8 mouse cellular contexts compared by ENCODE assay signal in the genomic region with DNA sequence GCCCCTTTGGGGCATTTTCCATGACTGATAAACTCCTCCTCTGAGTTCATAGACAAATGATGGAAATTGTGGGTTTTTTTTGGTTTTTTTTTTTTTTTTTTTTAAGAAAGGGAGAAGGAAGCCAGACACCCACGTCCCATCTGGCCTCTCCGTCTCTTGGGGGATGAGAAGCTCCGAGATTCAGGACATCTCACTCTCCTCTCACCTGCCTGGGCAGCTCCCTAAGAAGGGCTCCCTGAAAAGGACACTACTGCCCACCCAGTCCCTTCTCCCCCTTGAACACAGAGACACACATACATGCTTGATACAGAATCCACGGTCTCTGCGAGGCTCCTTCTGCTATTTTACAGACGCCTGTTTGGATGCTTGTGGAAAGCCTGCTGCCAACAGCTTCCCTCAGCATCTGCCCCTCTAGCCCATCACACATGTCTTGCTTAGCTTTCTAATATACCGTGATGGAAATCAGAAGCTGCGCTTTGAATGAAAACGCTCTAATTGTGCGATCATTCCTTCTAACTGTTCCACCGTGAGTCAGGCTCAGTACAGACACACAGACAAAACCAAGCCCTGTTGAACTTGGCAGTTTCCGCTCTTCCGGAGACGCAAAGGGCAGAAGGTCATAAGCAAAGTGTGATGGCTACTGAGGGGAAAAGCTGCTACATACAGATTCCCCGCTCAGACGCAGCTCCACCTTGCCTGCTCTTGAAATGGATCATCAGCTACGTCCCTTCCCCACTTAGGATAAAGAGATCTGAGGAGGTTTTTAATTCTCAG.
DNase-seq lines count a peak whose midpoint lies in the region; ATAC-seq and TF ChIP-seq lines count a peak whose summit lies in the region.

No protein-coding gene starts in this region.

- peak overlapping the region; percentile 42 for H3K9ac ChIP-seq in forebrain, postnatal 0 days

- no peaks in the 10 kb centered on the region for H3K36me3 ChIP-seq in forebrain, postnatal 0 days (ENCODE audit: insufficient read depth)

- H3K4me3 ChIP-seq in forebrain, postnatal 0 days (ENCODE audit: low read depth, low read length): no peak overlapping the region

- no peaks in the 10 kb centered on the region for H3K27me3 ChIP-seq in forebrain, postnatal 0 days (ENCODE audit: insufficient read depth, low read length)

- peak overlapping the region; percentile 38 for H3K4me2 ChIP-seq in forebrain, postnatal 0 days (ENCODE audit: low read depth)

- peak; percentile 61 to 69 for DNase-seq in left cerebral cortex, adult 18-20 months (ENCODE audit: low spot score in 2 of 2)
- no peak for DNase-seq in left cerebral cortex, adult 11 months (ENCODE audit: low spot score)
- peak; percentile 83 for DNase-seq in forebrain, postnatal 0 days
- DNase-seq in left cerebral cortex, postnatal 4 days: peak; percentile 12
- DNase-seq in right cerebral cortex, postnatal 25 days: peak; percentile 48
- no peak for DNase-seq in B cell, adult 2 months
- DNase-seq in thymus, adult 18-20 months: no peak

- 35% methylated on average over 17 of the region's 17 CpGs for WGBS in forebrain, postnatal 0 days

- H3K4me1 ChIP-seq in forebrain, postnatal 0 days (ENCODE audit: insufficient read depth): 0 out of 2 replicates have a peak, but pooled peaks cover 14% of the 10 kb centered on the region

- H3K9me3 ChIP-seq in forebrain, postnatal 0 days (ENCODE audit: low read length): no peaks in the 10 kb centered on the region

- no peak for TF ChIP-seq CTCF in forebrain, postnatal 0 days (IDR thresholded peaks at IDR 0.05; ENCODE audit: low read depth)

- intact Hi-C loops in left cerebral cortex, postnatal 4 days (cut with DNase I): loop anchor here (2.0 to 10.0 kb wide), 2 partner anchors 62 to 166 kb away; no protein-coding TSS in a partner anchor

- ATAC-seq in forebrain, postnatal 0 days: peak; percentile 53
- ATAC-seq in monocyte, adult 5-6 weeks (replicated peaks; ENCODE audit: insufficient number of reproducible peaks, low FRiP score, low TSS enrichment, poor library complexity, severe bottlenecking): no peak

- H3K27ac ChIP-seq in forebrain, postnatal 0 days (ENCODE audit: low read depth, low read length): peak overlapping the region; percentile 80

Comparison
In these comparisons a context has a peak if more than half of its experiments do, and no peak if none do; other contexts are left out.
1. DNase-seq: peak in left cerebral cortex, adult 18-20 months (2 of 2), forebrain, postnatal 0 days (single experiment), left cerebral cortex, postnatal 4 days (single experiment) and right cerebral cortex, postnatal 25 days (single experiment); none in left cerebral cortex, adult 11 months (single experiment), B cell, adult 2 months (0 of 2) and thymus, adult 18-20 months (0 of 2).